Mouse (Mus musculus) stomach, postnatal 0 days (tissue): ENCODE results near the gene Avp. TPM values are rescaled to one million over a fixed set of nuclear protein-coding genes. Genes with fewer than 3 reads are reported as not detected.

ENCODE experiments used
- ATAC-seq: fragments of 200-750 bp; cut with Nextera tagmentation; 2 replicates; pipeline ENCODE4 v1.8.0; 2017; ENCODE audit not compliant: low FRiP score, low TSS enrichment
- DNase-seq: peaks from one replicate; pipeline ENCODE4 v3.0.0-alpha.2; 2016; ENCODE audit warnings: low spot score
- H3K27ac ChIP-seq: fragments of 300-500 bp; sonication (generic); replicated peaks from 2 replicates; pipeline ENCODE4 v1.5.1; 2014; ENCODE audit warnings: mild to moderate bottlenecking, control low read depth
- H3K27me3 ChIP-seq: fragments of 300-500 bp; sonication (generic); 2 replicates; pipeline ENCODE4 v1.6.1; 2014; ENCODE audit warnings: low read length; ENCODE audit not compliant: control insufficient read depth, insufficient read depth
- H3K36me3 ChIP-seq: fragments of 300-500 bp; sonication (generic); 2 replicates; pipeline ENCODE4 v1.6.1; 2014; ENCODE audit warnings: low read length, mixed read lengths; ENCODE audit not compliant: control insufficient read depth, insufficient read depth
- H3K4me1 ChIP-seq: fragments of 300-500 bp; sonication (generic); replicated peaks from 2 replicates; pipeline ENCODE4 v1.6.1; 2014; ENCODE audit warnings: antibody characterized with exemption; ENCODE audit not compliant: control insufficient read depth, insufficient read depth
- H3K4me2 ChIP-seq: fragments of 300-500 bp; sonication (generic); replicated peaks from 2 replicates; pipeline ENCODE4 v1.6.1; 2014; ENCODE audit warnings: low read depth, mild to moderate bottlenecking, control low read depth, moderate library complexity
- H3K4me3 ChIP-seq: fragments of 300-500 bp; sonication (generic); 2 replicates; pipeline ENCODE4 v1.5.1; 2014; ENCODE audit warnings: low read depth, low read length, control low read depth
- H3K9ac ChIP-seq: fragments of 300-500 bp; sonication (generic); 2 replicates; pipeline ENCODE4 v1.6.1; 2014; ENCODE audit warnings: mild to moderate bottlenecking, low read length, control low read depth, mixed read lengths
- H3K9me3 ChIP-seq: fragments of 300-500 bp; sonication (generic); 2 replicates; pipeline ENCODE4 v1.6.1; 2016; ENCODE audit warnings: low read length; ENCODE audit not compliant: control insufficient read depth
- CTCF ChIP-seq: IDR thresholded peaks from 2 replicates; pipeline ENCODE4 v1.5.1; 2016; ENCODE audit warnings: antibody characterized with exemption, low read depth, mild to moderate bottlenecking, moderate library complexity
- EP300 ChIP-seq: optimal IDR thresholded peaks from 2 replicates; pipeline ENCODE3; 2016; ENCODE audit warnings: antibody characterized with exemption
- WGBS: fragments of 180-500 bp; shearing (Covaris S2); extraction: QIAGEN DNeasy Blood & Tissue Kit; methylation state at CpG from one replicate; pipeline ENCODE4 v1.1.7; 2014; 5-methylcytosine and 5-hydroxymethylcytosine counted together
- polyA plus RNA-seq: library from polyadenylated mRNA; unstranded; fragments of >200 nt; fragmentation: Nextera tagmentation; extraction: Ambion mirVana; gene quantifications from 2 replicates; pipeline ENCODE4 v1.2.1, GENCODE M21; 2015

Gene Avp
- polyA plus RNA-seq, 1 experiment from 2014 or later: 0.23 TPM

DNA sequence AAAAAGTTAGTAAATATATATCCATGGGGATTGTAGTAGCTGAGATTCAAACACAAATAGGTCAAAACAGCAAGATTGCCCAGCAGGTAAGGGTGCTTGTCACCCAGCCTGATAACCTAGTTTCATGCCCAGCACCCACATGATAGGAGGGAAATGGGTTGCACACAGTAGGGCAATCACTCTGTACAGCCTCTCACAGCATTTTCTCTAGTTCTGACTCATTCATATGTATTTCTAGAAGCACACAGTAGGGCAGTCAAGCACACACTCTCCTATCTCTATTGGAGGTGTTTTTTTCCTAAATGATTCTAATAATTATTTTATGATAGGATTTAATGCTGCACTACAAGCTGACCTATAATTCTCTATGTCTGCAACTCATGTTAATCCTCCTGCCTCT, 12.4 kb downstream of the Avp start:
- Histone ChIP-seq H3K36me3 (no peaks in the 10 kb centered on the region; the same call in 1 of the 2 replicates), H3K27me3 (no peaks in the 10 kb centered on the region), H3K9me3 (no peaks in the 10 kb centered on the region), H3K4me2 (no peak overlapping the region), H3K4me1 (no peaks in the 10 kb centered on the region), H3K27ac (no peak overlapping the region), H3K9ac (no peak overlapping the region), H3K4me3 (no peak overlapping the region)
- ATAC-seq (no peak), DNase-seq (no peak)
- TF ChIP-seq EP300 (no peak), CTCF (no peak)

- 54% methylated on average over 4 of the region's 4 CpGs for whole genome bisulfite sequencing
- TF ChIP-seq EP300 (no peak), CTCF (no peak)
- H3K9ac ChIP-seq: no peak overlapping the region
- no peaks in the 10 kb centered on the region for H3K9me3 ChIP-seq
- H3K4me2 ChIP-seq: no peak overlapping the region
- no peaks in the 10 kb centered on the region for H3K27me3 ChIP-seq
- H3K36me3 ChIP-seq: no peaks in the 10 kb centered on the region; the same call in 1 of the 2 replicates
- no peak overlapping the region for H3K4me3 ChIP-seq
- H3K27ac ChIP-seq: no peak overlapping the region
- DNase-seq (no peak), ATAC-seq (no peak)
- no peaks in the 10 kb centered on the region for H3K4me1 ChIP-seq
These were observed 13.4 kb downstream of the Avp start for GRCm38 (mm10) chr2:130568921-130569320.

GRCm38 (mm10) chr2:130564983-130565382, 17.4 kb downstream of the Avp start:
- ATAC-seq: no peak
- peaks cover under 1% of the 10 kb centered on the region; the same call in 1 of the 2 replicates for H3K36me3 ChIP-seq
- no peak overlapping the region for H3K4me3 ChIP-seq
- WGBS: 82% methylated on average over 8 of the region's 8 CpGs
- H3K4me1 ChIP-seq: no peaks in the 10 kb centered on the region
- no peak overlapping the region for H3K9ac ChIP-seq
- no peaks in the 10 kb centered on the region for H3K9me3 ChIP-seq
- H3K27ac ChIP-seq: no peak overlapping the region
- no peaks in the 10 kb centered on the region for H3K27me3 ChIP-seq
- no peak for DNase-seq
- peak overlapping the region; percentile 88; the same call in 1 of the 2 replicates for H3K4me2 ChIP-seq
- no peak for TF ChIP-seq CTCF
- no peak for TF ChIP-seq EP300

DNA sequence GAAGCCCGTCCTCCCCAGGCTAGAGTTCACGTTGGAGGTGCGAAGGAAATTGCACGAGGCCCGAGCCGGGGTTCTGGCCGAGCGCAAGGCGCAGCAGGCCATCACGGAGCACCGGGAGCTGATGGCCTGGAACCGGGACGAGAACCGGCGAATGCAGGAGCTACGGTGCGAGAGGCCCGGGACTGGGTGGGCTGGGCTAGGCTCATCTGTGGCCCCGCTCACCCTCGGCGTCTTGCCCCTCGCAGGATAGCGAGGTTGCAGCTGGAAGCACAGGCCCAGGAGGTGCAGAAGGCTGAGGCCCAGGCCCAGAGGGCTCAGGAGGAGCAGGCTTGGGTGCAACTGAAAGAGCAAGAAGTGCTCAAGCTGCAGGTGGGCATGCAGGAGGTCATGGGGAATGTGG, 18.3 kb downstream of the Avp start:
- Histone ChIP-seq H3K36me3 (peaks cover 3% of the 10 kb centered on the region; the same call in 1 of the 2 replicates), H3K9ac (peak overlapping the region; percentile 84), H3K4me2 (peak overlapping the region; percentile 88), H3K27ac (peak overlapping the region; percentile 49; the same call in 1 of the 2 replicates), H3K4me3 (peak overlapping the region; percentile 88), H3K27me3 (no peaks in the 10 kb centered on the region), H3K4me1 (no peaks in the 10 kb centered on the region), H3K9me3 (no peaks in the 10 kb centered on the region)
- DNase-seq (no peak), ATAC-seq (peak; percentile 30)
- WGBS: under 1% methylated on average over 23 of the region's 23 CpGs
- TF ChIP-seq EP300: no peak
- no peak for TF ChIP-seq CTCF

DNA sequence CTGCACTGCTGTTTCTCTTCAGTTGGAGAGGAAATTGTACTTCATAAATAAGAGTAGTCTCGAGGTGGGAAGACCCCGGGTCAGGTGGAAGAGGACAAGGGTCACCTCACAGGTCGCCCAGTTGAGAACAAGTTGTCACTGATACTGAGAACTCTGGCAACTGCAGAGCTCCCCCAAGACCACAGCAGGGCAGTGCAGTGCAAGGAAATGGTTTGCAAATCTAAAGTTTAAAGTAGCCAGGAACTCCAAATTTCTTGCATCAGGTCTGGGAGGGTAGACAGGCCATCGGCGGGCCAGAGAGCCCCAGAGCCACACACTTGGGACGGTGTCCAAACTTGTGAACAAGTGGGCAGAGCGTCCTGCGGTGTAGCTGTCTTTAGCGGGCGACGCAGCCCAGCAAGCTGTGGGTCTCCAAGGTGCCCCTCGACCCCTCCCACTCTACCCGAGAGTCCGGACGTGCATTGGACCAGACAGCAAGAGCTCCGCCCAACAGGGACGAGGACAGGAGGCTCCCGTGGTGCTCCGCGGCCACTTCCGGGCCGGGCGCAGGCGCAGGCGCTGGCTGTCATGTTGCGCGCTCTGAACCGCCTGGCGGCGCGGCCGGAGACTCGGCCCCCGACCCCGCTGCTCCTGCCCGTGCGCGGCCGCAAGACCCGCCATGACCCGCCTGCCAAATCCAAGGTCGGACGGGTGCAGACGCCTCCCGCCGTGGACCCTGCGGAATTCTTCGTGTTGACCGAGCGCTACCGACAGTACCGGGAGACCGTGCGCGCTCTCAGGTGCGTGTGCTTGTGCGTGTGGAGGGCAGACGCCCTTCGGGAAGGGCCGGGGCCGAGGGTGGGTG, 18.9 kb downstream of the Avp start, which contains the start of gene Mrps26:
TSS of gene Mrps26 (plus strand) at position 531 of the 844 bp plus-strand sequence.
- H3K36me3 ChIP-seq: peaks cover 3% of the 10 kb centered on the region; the same call in 1 of the 2 replicates
- WGBS: under 1% methylated on average over 61 of the region's 61 CpGs
- peak within 1 kb of the TSS; percentile 73 for H3K27ac ChIP-seq
- H3K4me1 ChIP-seq: no peaks in the 10 kb centered on the region
- peak within 1 kb of the TSS; percentile 84 for H3K9ac ChIP-seq
- DNase-seq (peak; percentile 93), ATAC-seq (peak; percentile 98)
- H3K27me3 ChIP-seq: no peaks in the 10 kb centered on the region
- TF ChIP-seq CTCF: peak; percentile 68
- no peak for TF ChIP-seq EP300
- H3K9me3 ChIP-seq: no peaks in the 10 kb centered on the region
- H3K4me3 ChIP-seq: peak within 1 kb of the TSS; percentile 88
- H3K4me2 ChIP-seq: peak within 1 kb of the TSS; percentile 88

DNA sequence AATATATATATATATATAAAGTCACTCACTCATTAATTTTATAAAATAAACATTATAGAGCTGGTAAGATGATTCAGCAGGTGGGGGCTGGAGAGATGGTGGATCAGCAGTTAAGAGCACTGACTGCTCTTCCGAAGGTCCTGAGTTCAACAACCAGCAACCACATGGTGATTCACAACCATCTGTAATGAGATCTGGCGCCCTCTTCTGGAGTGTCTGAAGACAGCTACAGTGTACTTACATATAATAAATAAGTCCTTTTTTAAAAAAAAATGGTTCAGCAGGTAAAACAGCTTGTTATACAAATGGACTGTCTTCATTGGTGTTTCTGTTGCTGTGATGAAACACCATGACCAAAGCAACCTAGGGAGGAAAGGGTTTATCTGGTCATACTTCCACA, 24.3 kb downstream of the Avp start:
- no peaks in the 10 kb centered on the region for H3K4me1 ChIP-seq
- no peak overlapping the region for H3K4me3 ChIP-seq
- DNase-seq (no peak), ATAC-seq (no peak)
- no peaks in the 10 kb centered on the region for H3K27me3 ChIP-seq
- TF ChIP-seq EP300: no peak
- TF ChIP-seq CTCF: peak; percentile 47
- WGBS: 71% methylated on average over 2 of the region's 2 CpGs
- peaks cover 3% of the 10 kb centered on the region; the same call in 1 of the 2 replicates for H3K36me3 ChIP-seq
- no peak overlapping the region for H3K4me2 ChIP-seq
- H3K27ac ChIP-seq: no peak overlapping the region
- no peak overlapping the region for H3K9ac ChIP-seq
- H3K9me3 ChIP-seq: no peaks in the 10 kb centered on the region
